Mouse (Mus musculus): Measurements from ENCODE around the gene Kif19a. TPM values are rescaled to one million over a fixed set of nuclear protein-coding genes. Genes with fewer than 3 reads are reported as not detected.

Gene Kif19a
- polyA plus RNA-seq, 1 experiment from 2014 or later, result 3.1 TPM

- no peak for ATAC-seq (ENCODE audit: low FRiP score, low read depth)
- H3K27ac ChIP-seq, result no peak overlapping the region; the same call in 1 of the 2 replicates
- no peaks in the 10 kb centered on the region for H3K36me3 ChIP-seq
- peaks cover 48% of the 10 kb centered on the region for H3K4me1 ChIP-seq
- no peak overlapping the region for H3K4me2 ChIP-seq (replicated peaks)
- H3K27me3 ChIP-seq (replicated peaks), result peaks cover 12% of the 10 kb centered on the region
- 93% methylated on average over 7 of the region's 7 CpGs for WGBS
- no peaks in the 10 kb centered on the region for H3K9me3 ChIP-seq
- no peak overlapping the region for H3K4me3 ChIP-seq
- no peak overlapping the region for H3K9ac ChIP-seq
These were observed 32.0 kb downstream of the Kif19a start for GRCm38 (mm10) chr11:114797176-114797575.

- H3K9ac ChIP-seq, result no peak overlapping the region
- WGBS, result 95% methylated on average over 3 of the region's 3 CpGs
- peaks cover 42% of the 10 kb centered on the region for H3K4me1 ChIP-seq
- no peak overlapping the region for H3K4me2 ChIP-seq (replicated peaks)
- H3K4me3 ChIP-seq, result no peak overlapping the region
- no peaks in the 10 kb centered on the region for H3K9me3 ChIP-seq
- ATAC-seq (ENCODE audit: low FRiP score, low read depth), result no peak
- 0 out of 2 replicates have a peak, but pooled peaks cover 5% of the 10 kb centered on the region for H3K27me3 ChIP-seq (replicated peaks)
- no peaks in the 10 kb centered on the region for H3K36me3 ChIP-seq
- H3K27ac ChIP-seq, result no peak overlapping the region
These were observed 32.8 kb downstream of the Kif19a start for GRCm38 (mm10) chr11:114797981-114798380.

GRCm38 (mm10) chr11:114798624-114799023, 33.4 kb downstream of the Kif19a start, which contains the start of gene Gpr142:
Gene Gpr142, plus strand, starts transcription at chr11:114798924.
- no peak within 1 kb of the TSS for H3K9ac ChIP-seq
- H3K4me1 ChIP-seq, result peaks cover 40% of the 10 kb centered on the region
- H3K4me2 ChIP-seq (replicated peaks), result no peak within 1 kb of the TSS
- no peak for ATAC-seq (ENCODE audit: low FRiP score, low read depth)
- H3K27ac ChIP-seq, result no peak within 1 kb of the TSS
- H3K9me3 ChIP-seq, result no peaks in the 10 kb centered on the region
- H3K36me3 ChIP-seq, result no peaks in the 10 kb centered on the region
- 0 out of 2 replicates have a peak, but pooled peaks cover 5% of the 10 kb centered on the region for H3K27me3 ChIP-seq (replicated peaks)
- no peak within 1 kb of the TSS for H3K4me3 ChIP-seq
- 94% methylated on average over 3 of the region's 3 CpGs for WGBS

GRCm38 (mm10) chr11:114801906-114802305, 36.7 kb downstream of the Kif19a start:
- H3K27me3 ChIP-seq (replicated peaks), result no peaks in the 10 kb centered on the region
- no peaks in the 10 kb centered on the region for H3K9me3 ChIP-seq
- 91% methylated on average over 1 of the region's 1 CpGs for WGBS
- H3K27ac ChIP-seq, result no peak overlapping the region
- H3K4me1 ChIP-seq, result peaks cover 28% of the 10 kb centered on the region
- no peak overlapping the region for H3K4me2 ChIP-seq (replicated peaks)
- H3K36me3 ChIP-seq, result no peaks in the 10 kb centered on the region
- no peak overlapping the region for H3K4me3 ChIP-seq
- no peak for ATAC-seq (ENCODE audit: low FRiP score, low read depth)
- H3K9ac ChIP-seq, result no peak overlapping the region

GRCm38 (mm10) chr11:114802540-114803267, 37.5 kb downstream of the Kif19a start:
- H3K36me3 ChIP-seq, result no peaks in the 10 kb centered on the region
- H3K4me3 ChIP-seq, result no peak overlapping the region
- no peak overlapping the region for H3K9ac ChIP-seq
- no peak for ATAC-seq (ENCODE audit: low FRiP score, low read depth)
- H3K4me1 ChIP-seq, result peaks cover 33% of the 10 kb centered on the region
- no peak overlapping the region for H3K4me2 ChIP-seq (replicated peaks)
- no peak overlapping the region for H3K27ac ChIP-seq
- no peaks in the 10 kb centered on the region for H3K9me3 ChIP-seq
- 70% methylated on average over 15 of the region's 15 CpGs for WGBS
- no peaks in the 10 kb centered on the region for H3K27me3 ChIP-seq (replicated peaks)

- no peaks in the 10 kb centered on the region for H3K36me3 ChIP-seq
- 26% methylated on average over 8 of the region's 8 CpGs for WGBS
- no peaks in the 10 kb centered on the region for H3K27me3 ChIP-seq (replicated peaks)
- no peak overlapping the region for H3K9ac ChIP-seq
- no peak for ATAC-seq (ENCODE audit: low FRiP score, low read depth)
- H3K9me3 ChIP-seq, result no peaks in the 10 kb centered on the region
- no peak overlapping the region for H3K4me3 ChIP-seq
- H3K27ac ChIP-seq, result no peak overlapping the region
- H3K4me1 ChIP-seq, result peaks cover 39% of the 10 kb centered on the region
- no peak overlapping the region for H3K4me2 ChIP-seq (replicated peaks)
These were observed 38.8 kb downstream of the Kif19a start for GRCm38 (mm10) chr11:114803990-114804389.

GRCm38 (mm10) chr11:114807025-114807424, 41.8 kb downstream of the Kif19a start:
- ATAC-seq (ENCODE audit: low FRiP score, low read depth), result no peak
- no peaks in the 10 kb centered on the region for H3K27me3 ChIP-seq (replicated peaks)
- H3K9me3 ChIP-seq, result no peaks in the 10 kb centered on the region
- H3K36me3 ChIP-seq, result no peaks in the 10 kb centered on the region
- H3K4me1 ChIP-seq, result peaks cover 39% of the 10 kb centered on the region
- H3K27ac ChIP-seq, result no peak overlapping the region
- H3K4me2 ChIP-seq (replicated peaks), result no peak overlapping the region; the same call in 1 of the 2 replicates
- H3K4me3 ChIP-seq, result no peak overlapping the region
- WGBS, result 60% methylated on average over 2 of the region's 2 CpGs
- no peak overlapping the region; the same call in 1 of the 2 replicates for H3K9ac ChIP-seq

- Histone ChIP-seq H3K4me2 (replicated peaks) (no peak overlapping the region), H3K36me3 (no peaks in the 10 kb centered on the region), H3K27me3 (replicated peaks) (no peaks in the 10 kb centered on the region), H3K9me3 (no peaks in the 10 kb centered on the region), H3K4me3 (no peak overlapping the region), H3K9ac (no peak overlapping the region; the same call in 1 of the 2 replicates), H3K27ac (no peak overlapping the region), H3K4me1 (peaks cover 41% of the 10 kb centered on the region)
- WGBS, result 26% methylated on average over 14 of the region's 14 CpGs
- ATAC-seq (ENCODE audit: low FRiP score, low read depth), result 0 out of 2 replicates have a peak, but pooled peaks have one; percentile 45
These were observed 42.7 kb downstream of the Kif19a start for GRCm38 (mm10) chr11:114807686-114808427.

- Histone ChIP-seq H3K4me2 (replicated peaks) (no peak overlapping the region), H3K27ac (no peak overlapping the region), H3K4me3 (no peak overlapping the region), H3K9ac (no peak overlapping the region), H3K4me1 (peaks cover 30% of the 10 kb centered on the region), H3K9me3 (no peaks in the 10 kb centered on the region), H3K36me3 (no peaks in the 10 kb centered on the region), H3K27me3 (replicated peaks) (no peaks in the 10 kb centered on the region)
- ATAC-seq (ENCODE audit: low FRiP score, low read depth), result no peak
- WGBS, result 78% methylated on average over 1 of the region's 1 CpGs
These were observed 44.2 kb downstream of the Kif19a start for GRCm38 (mm10) chr11:114809371-114809770.

GRCm38 (mm10) chr11:114810344-114810743, 45.2 kb downstream of the Kif19a start:
- Histone ChIP-seq H3K4me3 (no peak overlapping the region), H3K9ac (no peak overlapping the region), H3K27me3 (replicated peaks) (no peaks in the 10 kb centered on the region), H3K9me3 (no peaks in the 10 kb centered on the region), H3K36me3 (no peaks in the 10 kb centered on the region), H3K4me2 (replicated peaks) (no peak overlapping the region), H3K4me1 (peaks cover 27% of the 10 kb centered on the region), H3K27ac (no peak overlapping the region)
- ATAC-seq (ENCODE audit: low FRiP score, low read depth), result no peak
- WGBS, result 25% methylated on average over 4 of the region's 4 CpGs

GRCm38 (mm10) chr11:114812731-114813240, 47.6 kb downstream of the Kif19a start:
- H3K9ac ChIP-seq, result no peak overlapping the region
- H3K9me3 ChIP-seq, result no peaks in the 10 kb centered on the region
- H3K4me1 ChIP-seq, result peaks cover 9% of the 10 kb centered on the region
- WGBS, result 12% methylated on average over 6 of the region's 6 CpGs
- H3K4me2 ChIP-seq (replicated peaks), result no peak overlapping the region
- H3K27me3 ChIP-seq (replicated peaks), result no peaks in the 10 kb centered on the region
- no peak overlapping the region for H3K4me3 ChIP-seq
- no peak overlapping the region for H3K27ac ChIP-seq
- no peaks in the 10 kb centered on the region for H3K36me3 ChIP-seq
- ATAC-seq (ENCODE audit: low FRiP score, low read depth), result peak; percentile 44

- no peak overlapping the region for H3K9ac ChIP-seq
- H3K4me1 ChIP-seq, result peaks cover 10% of the 10 kb centered on the region
- no peak for ATAC-seq (ENCODE audit: low FRiP score, low read depth)
- WGBS, result 80% methylated on average over 11 of the region's 11 CpGs
- no peak overlapping the region for H3K4me2 ChIP-seq (replicated peaks)
- no peak overlapping the region for H3K4me3 ChIP-seq
- H3K36me3 ChIP-seq, result no peaks in the 10 kb centered on the region
- H3K9me3 ChIP-seq, result no peaks in the 10 kb centered on the region
- H3K27ac ChIP-seq, result no peak overlapping the region
- H3K27me3 ChIP-seq (replicated peaks), result no peaks in the 10 kb centered on the region
These were observed 49.8 kb downstream of the Kif19a start for GRCm38 (mm10) chr11:114814873-114815592.
